Mouse (Mus musculus): ENCODE data around the gene Lifr. TPM values are rescaled to one million over a fixed set of nuclear protein-coding genes. Genes with fewer than 3 reads are reported as not detected.

Gene Lifr
- polyA plus RNA-seq, 1 experiment, result 12.9 TPM

- Histone ChIP-seq H3K4me1 (ENCODE audit: control insufficient read depth, insufficient read depth, insufficient read length, low read length) (no peaks in the 10 kb centered on the region), H3K27ac (replicated peaks; ENCODE audit: low read depth, low read length) (no peak overlapping the region), H3K4me3 (ENCODE audit: insufficient read depth, low read depth, low read length) (no peak overlapping the region)
Measured at GRCm38 (mm10) chr15:7105224-7105623, 14.8 kb downstream of the Lifr start.

DNA sequence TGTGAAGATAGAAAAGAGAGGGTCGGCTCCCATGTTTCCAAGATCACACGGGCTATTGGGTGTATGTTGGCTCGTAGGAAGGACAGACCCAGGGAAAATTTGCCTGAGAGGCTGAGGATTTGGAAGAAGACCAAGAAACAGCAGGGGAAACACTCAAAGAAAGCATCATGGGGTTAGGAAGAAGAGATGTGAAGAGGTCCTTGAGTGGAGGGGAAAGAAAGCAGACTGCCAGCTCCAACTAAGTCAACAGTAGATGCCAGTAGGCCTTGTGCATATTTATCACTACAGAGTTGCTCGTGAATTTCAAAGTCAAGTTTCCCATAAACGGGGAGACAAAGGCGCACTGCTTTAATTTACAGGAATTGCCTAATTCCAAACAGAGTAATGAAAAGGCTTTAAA lies 17.7 kb downstream of the Lifr start:
- Histone ChIP-seq H3K4me1 (ENCODE audit: control insufficient read depth, insufficient read depth, insufficient read length, low read length) (no peaks in the 10 kb centered on the region), H3K27ac (replicated peaks; ENCODE audit: low read depth, low read length) (no peak overlapping the region), H3K4me3 (ENCODE audit: insufficient read depth, low read depth, low read length) (no peak overlapping the region)

GRCm38 (mm10) chr15:7112227-7112907 lies 22.0 kb downstream of the Lifr start:
- Histone ChIP-seq H3K4me1 (ENCODE audit: control insufficient read depth, insufficient read depth, insufficient read length, low read length) (no peaks in the 10 kb centered on the region), H3K4me3 (ENCODE audit: insufficient read depth, low read depth, low read length) (no peak overlapping the region), H3K27ac (replicated peaks; ENCODE audit: low read depth, low read length) (no peak overlapping the region)

GRCm38 (mm10) chr15:7113906-7114305 lies 23.5 kb downstream of the Lifr start:
- Histone ChIP-seq H3K27ac (replicated peaks; ENCODE audit: low read depth, low read length) (no peak overlapping the region), H3K4me1 (ENCODE audit: control insufficient read depth, insufficient read depth, insufficient read length, low read length) (no peaks in the 10 kb centered on the region), H3K4me3 (ENCODE audit: insufficient read depth, low read depth, low read length) (no peak overlapping the region)

DNA sequence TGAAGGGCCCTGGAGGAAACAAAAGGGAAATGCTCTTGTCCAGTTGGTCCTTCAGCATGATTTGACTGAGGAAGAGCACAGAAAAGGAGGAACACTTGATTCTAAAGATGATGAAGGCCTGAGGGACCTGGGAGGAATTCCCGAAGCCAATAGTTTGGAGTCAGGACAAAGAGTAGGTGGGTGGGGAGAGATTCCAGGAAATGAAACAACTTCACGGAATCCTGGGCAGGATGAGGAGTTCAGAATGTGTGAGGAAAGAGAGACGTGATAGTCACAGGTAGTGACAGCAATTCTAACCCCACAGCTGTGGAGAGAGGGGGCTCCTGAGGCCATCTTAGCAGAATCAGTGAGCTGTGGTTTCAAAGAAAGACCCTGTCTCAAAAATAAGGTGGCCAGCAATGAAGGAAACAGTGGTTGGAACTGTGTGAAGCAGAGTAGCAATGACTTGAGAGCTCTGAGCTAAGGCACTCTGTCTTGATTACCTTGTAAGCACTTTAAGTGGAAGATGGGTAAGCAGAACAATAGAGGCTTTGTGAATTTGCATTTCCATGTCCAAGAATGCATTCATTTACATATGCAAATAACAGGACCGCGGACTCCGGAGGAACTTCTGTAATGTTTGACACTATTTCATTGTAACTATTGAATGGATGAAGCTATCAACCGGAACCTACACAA lies 25.1 kb downstream of the Lifr start:
- no peaks in the 10 kb centered on the region for H3K4me1 ChIP-seq (ENCODE audit: control insufficient read depth, insufficient read depth, insufficient read length, low read length)
- no peak overlapping the region for H3K4me3 ChIP-seq (ENCODE audit: insufficient read depth, low read depth, low read length)
- H3K27ac ChIP-seq (replicated peaks; ENCODE audit: low read depth, low read length), result no peak overlapping the region

GRCm38 (mm10) chr15:7116216-7116615 lies 25.8 kb downstream of the Lifr start:
- Histone ChIP-seq H3K27ac (replicated peaks; ENCODE audit: low read depth, low read length) (no peak overlapping the region), H3K4me1 (ENCODE audit: control insufficient read depth, insufficient read depth, insufficient read length, low read length) (no peaks in the 10 kb centered on the region), H3K4me3 (ENCODE audit: insufficient read depth, low read depth, low read length) (no peak overlapping the region)

DNA sequence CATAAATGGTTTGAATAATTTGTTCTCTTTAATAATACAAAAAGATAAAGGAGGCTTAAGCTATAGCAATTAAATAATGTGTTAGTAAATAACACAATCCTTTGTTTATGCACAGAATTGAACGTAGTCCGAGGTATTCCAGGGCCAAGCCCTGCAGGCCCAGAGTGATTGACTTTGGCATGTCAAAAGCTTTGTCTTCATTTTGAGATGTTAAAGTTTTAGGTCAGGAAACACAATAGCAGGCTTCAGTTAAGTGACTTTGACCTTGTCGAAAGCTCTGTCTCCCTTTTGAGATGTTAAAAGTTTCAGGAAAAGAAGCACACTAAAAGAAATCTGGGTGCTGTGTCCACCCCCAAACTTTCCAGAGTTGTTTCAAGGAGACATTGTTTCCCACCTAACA lies 26.3 kb downstream of the Lifr start:
- H3K4me1 ChIP-seq (ENCODE audit: control insufficient read depth, insufficient read depth, insufficient read length, low read length), result no peaks in the 10 kb centered on the region
- no peak overlapping the region for H3K27ac ChIP-seq (replicated peaks; ENCODE audit: low read depth, low read length)
- no peak overlapping the region for H3K4me3 ChIP-seq (ENCODE audit: insufficient read depth, low read depth, low read length)

- no peaks in the 10 kb centered on the region for H3K4me1 ChIP-seq (ENCODE audit: control insufficient read depth, insufficient read depth, insufficient read length, low read length)
- no peak overlapping the region for H3K4me3 ChIP-seq (ENCODE audit: insufficient read depth, low read depth, low read length)
- no peak overlapping the region for H3K27ac ChIP-seq (replicated peaks; ENCODE audit: low read depth, low read length)
Measured at GRCm38 (mm10) chr15:7117944-7118343, 27.5 kb downstream of the Lifr start.

DNA sequence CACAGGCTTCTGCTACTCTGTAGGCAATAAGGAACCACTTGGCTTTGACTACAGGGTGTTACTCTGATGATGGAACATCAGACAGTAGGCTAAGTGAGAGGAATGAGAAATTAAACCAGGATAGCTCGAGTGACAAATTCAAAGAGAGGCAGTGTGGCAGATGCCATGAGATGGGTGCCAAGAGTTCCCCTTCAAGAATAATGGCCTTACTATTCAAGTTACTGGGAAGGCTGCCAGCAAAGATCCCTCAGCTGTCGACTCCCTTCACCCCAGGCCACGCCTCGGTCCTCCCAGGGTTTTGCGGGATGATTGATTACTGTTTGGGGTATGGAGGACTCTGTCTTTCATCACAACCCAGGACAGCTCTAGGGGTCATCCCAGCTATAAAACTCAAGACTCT lies 28.4 kb downstream of the Lifr start:
- Histone ChIP-seq H3K4me3 (ENCODE audit: insufficient read depth, low read depth, low read length) (no peak overlapping the region), H3K27ac (replicated peaks; ENCODE audit: low read depth, low read length) (no peak overlapping the region), H3K4me1 (ENCODE audit: control insufficient read depth, insufficient read depth, insufficient read length, low read length) (no peaks in the 10 kb centered on the region)

DNA sequence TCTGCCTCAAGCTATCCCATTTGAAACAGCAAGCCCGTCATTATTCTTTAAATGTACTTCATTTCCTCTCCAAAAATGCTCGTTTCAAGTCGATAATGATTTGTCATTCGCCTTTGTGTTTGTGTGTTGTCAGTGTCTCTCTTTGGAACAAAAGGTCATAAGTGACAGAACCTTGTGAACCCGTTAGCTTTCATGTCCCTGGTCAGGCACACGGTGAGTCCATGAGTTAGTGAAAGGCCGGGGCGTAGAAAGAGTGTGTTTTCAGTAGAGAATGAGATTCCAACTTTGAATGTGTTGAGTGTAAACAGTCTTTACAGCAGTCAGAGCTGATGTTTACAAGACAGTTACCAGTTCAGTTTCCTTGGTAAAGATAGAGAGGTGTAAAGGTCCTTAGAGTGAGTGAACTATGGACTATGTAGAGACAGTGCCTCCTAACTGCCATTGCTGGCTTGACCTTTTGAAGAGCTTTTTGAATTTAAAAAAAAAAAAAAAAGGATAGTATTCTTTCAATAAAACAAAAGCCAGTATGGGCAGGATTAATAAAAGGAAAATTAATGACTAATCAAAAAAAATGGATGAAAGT lies 29.6 kb downstream of the Lifr start:
- Histone ChIP-seq H3K4me1 (ENCODE audit: control insufficient read depth, insufficient read depth, insufficient read length, low read length) (no peaks in the 10 kb centered on the region), H3K27ac (replicated peaks; ENCODE audit: low read depth, low read length) (no peak overlapping the region)

DNA sequence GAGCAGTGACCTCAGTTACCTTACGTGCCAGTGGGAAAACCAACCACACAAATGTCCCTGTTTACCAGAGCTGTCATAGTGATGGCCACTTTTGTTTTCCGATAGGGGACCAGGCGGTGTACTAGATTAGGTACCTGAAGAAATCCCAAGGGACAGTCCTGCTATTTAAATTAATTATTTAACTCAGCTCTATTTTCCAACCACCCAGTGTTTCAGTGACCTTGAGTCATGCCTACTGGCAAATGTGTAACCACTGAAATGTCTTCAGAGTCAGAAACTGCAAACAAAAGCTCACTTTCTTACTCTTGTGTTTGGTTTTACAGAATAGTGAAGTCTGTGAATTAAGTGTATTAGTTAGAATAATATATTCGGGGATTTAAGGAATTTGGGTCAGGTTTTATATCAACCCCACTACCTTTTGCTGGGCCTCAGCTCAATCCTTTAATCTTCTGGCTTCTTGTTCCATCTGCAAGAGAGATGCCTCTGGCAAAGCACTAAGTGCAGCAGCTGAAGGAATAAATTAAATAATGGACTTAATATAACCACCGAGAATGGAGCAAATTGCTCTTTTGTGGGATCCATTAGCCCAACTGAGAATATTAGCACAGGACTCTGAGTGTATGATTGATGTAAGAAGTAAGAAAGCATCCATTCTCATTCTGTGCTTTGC lies 33.5 kb downstream of the Lifr start:
- Histone ChIP-seq H3K27ac (replicated peaks; ENCODE audit: low read depth, low read length) (no peak overlapping the region), H3K4me1 (ENCODE audit: control insufficient read depth, insufficient read depth, insufficient read length, low read length) (no peaks in the 10 kb centered on the region)

More for the DNA sequence above, 29.6 kb downstream of the Lifr start:
- H3K4me3 ChIP-seq (ENCODE audit: insufficient read depth, low read depth, low read length), result no peak overlapping the region

DNA sequence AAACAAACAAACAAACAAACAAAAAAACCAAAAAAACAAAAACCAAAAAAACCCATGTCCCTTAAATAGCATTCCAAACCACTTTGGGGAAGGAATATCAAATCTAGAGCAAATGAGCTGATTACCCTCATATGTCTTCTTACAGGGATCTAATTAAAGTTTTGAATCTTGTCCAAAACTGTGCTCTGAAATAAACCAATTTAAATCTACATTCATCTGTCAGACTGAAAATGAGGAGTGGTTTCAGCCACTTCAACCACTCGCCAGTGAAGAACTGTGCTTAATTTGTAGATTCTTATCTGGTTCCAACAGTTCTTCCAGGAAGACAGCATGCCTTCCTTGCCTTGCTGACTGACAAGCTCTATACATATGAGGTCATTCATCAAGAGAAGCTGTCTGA lies 35.8 kb downstream of the Lifr start:
- Histone ChIP-seq H3K27ac (replicated peaks; ENCODE audit: low read depth, low read length) (no peak overlapping the region), H3K4me3 (ENCODE audit: insufficient read depth, low read depth, low read length) (no peak overlapping the region), H3K4me1 (ENCODE audit: control insufficient read depth, insufficient read depth, insufficient read length, low read length) (no peaks in the 10 kb centered on the region)

More for the DNA sequence above, 33.5 kb downstream of the Lifr start:
- no peak overlapping the region for H3K4me3 ChIP-seq (ENCODE audit: insufficient read depth, low read depth, low read length)

DNA sequence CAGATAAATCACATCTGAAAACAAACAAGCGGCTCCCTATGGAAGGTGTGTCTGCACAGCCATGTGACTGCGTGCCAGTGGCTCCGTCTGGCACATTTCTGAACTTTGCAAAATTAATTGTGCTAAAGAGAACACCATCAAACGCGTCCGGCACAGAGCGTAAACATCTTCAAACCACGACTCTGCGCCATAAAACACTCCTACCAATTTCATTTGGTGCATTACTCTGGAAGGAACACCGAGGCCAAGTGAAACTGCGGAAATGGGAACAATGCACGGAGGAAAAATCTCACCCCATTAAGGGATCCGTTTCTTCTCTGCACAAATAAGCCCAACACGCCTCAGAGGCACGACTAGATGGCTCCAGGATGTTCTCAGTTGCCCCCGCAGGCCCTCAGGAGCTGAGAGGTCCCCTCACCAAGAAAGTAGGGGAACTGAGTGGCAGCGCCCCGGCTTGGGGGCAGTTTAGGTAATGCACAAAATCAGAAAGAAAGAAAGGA lies 38.3 kb downstream of the Lifr start:
- H3K4me1 ChIP-seq (ENCODE audit: control insufficient read depth, insufficient read depth, insufficient read length, low read length), result peaks cover 5% of the 10 kb centered on the region; the same call in 1 of the 2 replicates
- H3K27ac ChIP-seq (replicated peaks; ENCODE audit: low read depth, low read length), result peak overlapping the region; percentile 35
- peak overlapping the region; percentile 56 for H3K4me3 ChIP-seq (ENCODE audit: insufficient read depth, low read depth, low read length)

GRCm38 (mm10) chr15:7129127-7129943 lies 38.9 kb downstream of the Lifr start:
- Histone ChIP-seq H3K4me1 (ENCODE audit: control insufficient read depth, insufficient read depth, insufficient read length, low read length) (peaks cover 12% of the 10 kb centered on the region), H3K27ac (replicated peaks; ENCODE audit: low read depth, low read length) (peak overlapping the region; percentile 72), H3K4me3 (ENCODE audit: insufficient read depth, low read depth, low read length) (peak overlapping the region; percentile 99)

GRCm38 (mm10) chr15:7129944-7130287 lies 39.5 kb downstream of the Lifr start:
- peak overlapping the region; percentile 72 for H3K27ac ChIP-seq (replicated peaks; ENCODE audit: low read depth, low read length)
- H3K4me1 ChIP-seq (ENCODE audit: control insufficient read depth, insufficient read depth, insufficient read length, low read length), result peaks cover 12% of the 10 kb centered on the region
- H3K4me3 ChIP-seq (ENCODE audit: insufficient read depth, low read depth, low read length), result peak overlapping the region; percentile 99
